Mouse (Mus musculus): ENCODE measurements around the gene Mrpl54. TPM values are rescaled to one million over a fixed set of nuclear protein-coding genes. Genes with fewer than 3 reads are reported as not detected.
A peak's percentile ranks its signal among the peaks of the same experiment; 100 is the strongest.

Mrpl54 gene
- polyA plus RNA-seq, 1 experiment from 2014 or later, result 110 TPM

DNA sequence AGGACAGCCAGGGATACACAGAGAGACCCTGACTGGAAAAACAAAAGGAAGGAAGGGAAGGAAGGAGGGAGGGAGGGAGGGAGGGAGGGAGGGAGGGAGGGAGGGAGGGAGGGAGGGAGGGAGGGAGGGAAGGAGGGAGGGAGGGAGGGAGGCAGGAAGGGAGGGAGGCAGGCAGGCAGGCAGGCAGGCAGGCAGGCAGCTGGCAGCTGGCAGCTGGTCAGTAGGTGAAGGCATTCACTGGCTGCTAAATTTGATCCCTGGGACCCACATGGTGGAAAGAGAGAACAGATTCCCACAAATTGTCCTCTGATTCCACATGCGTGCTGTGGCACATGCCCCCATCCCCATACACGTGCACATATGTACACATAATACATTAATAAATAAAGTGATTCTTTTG lies 28.1 kb downstream of the Mrpl54 start:
- ATAC-seq, result no peak
- no peaks in the 10 kb centered on the region for H3K9me3 ChIP-seq (ENCODE audit: low read length)
- H3K9ac ChIP-seq (replicated peaks), result no peak overlapping the region
- no peak overlapping the region for H3K4me2 ChIP-seq (ENCODE audit: low read depth, low read length)
- H3K4me3 ChIP-seq (ENCODE audit: low read depth, low read length), result no peak overlapping the region
- no peaks in the 10 kb centered on the region for H3K36me3 ChIP-seq (replicated peaks; ENCODE audit: insufficient read depth, low read length)
- peaks cover 5% of the 10 kb centered on the region; the same call in 1 of the 2 replicates for H3K4me1 ChIP-seq (ENCODE audit: insufficient read depth)
- 81% methylated on average over 2 of the region's 2 CpGs for WGBS (ENCODE audit: insufficient replicate concordance)
- TF ChIP-seq CTCF (IDR thresholded peaks at IDR 0.05; ENCODE audit: low read depth), result no peak
- DNase-seq, result no peak
- peaks cover 25% of the 10 kb centered on the region for H3K27me3 ChIP-seq (ENCODE audit: insufficient read depth, low read length)
- no peak overlapping the region for H3K27ac ChIP-seq (ENCODE audit: low read depth)

DNA sequence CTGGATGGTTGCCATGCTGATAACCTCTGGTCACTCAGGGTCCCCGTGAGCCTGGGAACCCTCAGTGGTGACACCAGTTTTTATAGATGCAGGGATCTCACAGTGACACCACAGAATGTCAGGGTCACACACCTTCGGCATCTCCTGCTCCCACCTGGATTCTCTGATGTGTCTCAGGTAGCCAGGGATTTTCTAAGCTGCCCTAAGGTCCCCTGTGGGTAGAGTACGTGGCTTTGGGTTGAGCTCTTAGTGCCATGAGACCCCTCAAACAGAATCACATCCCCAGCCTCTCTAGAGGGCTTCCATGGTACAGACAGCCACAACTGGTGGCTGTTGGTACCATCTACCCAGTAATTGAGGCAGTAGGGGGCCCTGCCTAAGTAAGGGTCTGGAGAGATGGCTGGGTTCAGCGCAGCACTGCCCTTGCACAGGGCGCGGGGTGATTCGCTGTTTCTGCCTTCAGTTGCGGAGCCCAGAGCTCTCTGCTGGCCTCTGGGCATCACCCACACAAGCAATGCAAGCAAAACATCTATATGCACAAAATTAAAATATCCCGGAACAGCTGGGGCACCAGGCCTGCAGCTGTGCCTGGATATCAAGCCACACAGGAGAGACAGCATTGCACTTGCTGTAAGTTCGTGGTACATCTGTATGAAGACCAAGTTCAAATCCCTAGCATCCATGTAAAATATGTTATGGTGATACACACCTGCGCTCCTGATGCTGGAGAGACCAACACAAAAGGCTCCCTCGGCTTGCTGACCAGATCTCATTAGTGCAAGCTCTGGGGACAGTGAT lies 30.1 kb downstream of the Mrpl54 start:
- WGBS (ENCODE audit: insufficient replicate concordance), result 76% methylated on average over 12 of the region's 12 CpGs
- no peak for ATAC-seq

GRCm38 (mm10) chr10:81234206-81234605 lies 32.5 kb downstream of the Mrpl54 start:
- Histone ChIP-seq H3K27me3 (ENCODE audit: insufficient read depth, low read length) (peaks cover 26% of the 10 kb centered on the region), H3K4me3 (ENCODE audit: low read depth, low read length) (no peak overlapping the region), H3K4me1 (ENCODE audit: insufficient read depth) (peaks cover 13% of the 10 kb centered on the region), H3K36me3 (replicated peaks; ENCODE audit: insufficient read depth, low read length) (no peaks in the 10 kb centered on the region), H3K4me2 (ENCODE audit: low read depth, low read length) (no peak overlapping the region), H3K27ac (ENCODE audit: low read depth) (no peak overlapping the region), H3K9me3 (ENCODE audit: low read length) (no peaks in the 10 kb centered on the region), H3K9ac (replicated peaks) (no peak overlapping the region)
- no peak for TF ChIP-seq CTCF (IDR thresholded peaks at IDR 0.05; ENCODE audit: low read depth)
- TF ChIP-seq EP300 (IDR thresholded peaks at IDR 0.05; ENCODE audit: low read depth), result no peak
- DNase-seq, result no peak
- no peak for ATAC-seq
- WGBS (ENCODE audit: insufficient replicate concordance), result 61% methylated on average over 6 of the region's 6 CpGs

More for the DNA sequence above, 30.1 kb downstream of the Mrpl54 start:
- H3K4me3 ChIP-seq (ENCODE audit: low read depth, low read length), result no peak overlapping the region
- H3K9me3 ChIP-seq (ENCODE audit: low read length), result no peaks in the 10 kb centered on the region
- H3K4me2 ChIP-seq (ENCODE audit: low read depth, low read length), result no peak overlapping the region
- peaks cover 24% of the 10 kb centered on the region for H3K27me3 ChIP-seq (ENCODE audit: insufficient read depth, low read length)
- no peak overlapping the region for H3K9ac ChIP-seq (replicated peaks)
- DNase-seq, result no peak
- no peak overlapping the region for H3K27ac ChIP-seq (ENCODE audit: low read depth)
- TF ChIP-seq EP300 (IDR thresholded peaks at IDR 0.05; ENCODE audit: low read depth), result no peak
- TF ChIP-seq CTCF (IDR thresholded peaks at IDR 0.05; ENCODE audit: low read depth), result no peak
- peaks cover 13% of the 10 kb centered on the region for H3K4me1 ChIP-seq (ENCODE audit: insufficient read depth)
- no peaks in the 10 kb centered on the region for H3K36me3 ChIP-seq (replicated peaks; ENCODE audit: insufficient read depth, low read length)

GRCm38 (mm10) chr10:81233226-81233585 lies 33.5 kb downstream of the Mrpl54 start:
- 2% methylated on average over 23 of the region's 28 CpGs for WGBS (ENCODE audit: insufficient replicate concordance)
- Histone ChIP-seq H3K36me3 (replicated peaks; ENCODE audit: insufficient read depth, low read length) (no peaks in the 10 kb centered on the region), H3K9me3 (ENCODE audit: low read length) (no peaks in the 10 kb centered on the region), H3K4me2 (ENCODE audit: low read depth, low read length) (peak overlapping the region; percentile 89), H3K27ac (ENCODE audit: low read depth) (peak overlapping the region; percentile 76), H3K27me3 (ENCODE audit: insufficient read depth, low read length) (peaks cover 26% of the 10 kb centered on the region), H3K4me1 (ENCODE audit: insufficient read depth) (peaks cover 13% of the 10 kb centered on the region), H3K9ac (replicated peaks) (peak overlapping the region; percentile 73), H3K4me3 (ENCODE audit: low read depth, low read length) (peak overlapping the region; percentile 65)
- DNase-seq (no peak), ATAC-seq (peak; percentile 67)
- TF ChIP-seq CTCF (IDR thresholded peaks at IDR 0.05; ENCODE audit: low read depth) (no peak), EP300 (IDR thresholded peaks at IDR 0.05; ENCODE audit: low read depth) (no peak)

DNA sequence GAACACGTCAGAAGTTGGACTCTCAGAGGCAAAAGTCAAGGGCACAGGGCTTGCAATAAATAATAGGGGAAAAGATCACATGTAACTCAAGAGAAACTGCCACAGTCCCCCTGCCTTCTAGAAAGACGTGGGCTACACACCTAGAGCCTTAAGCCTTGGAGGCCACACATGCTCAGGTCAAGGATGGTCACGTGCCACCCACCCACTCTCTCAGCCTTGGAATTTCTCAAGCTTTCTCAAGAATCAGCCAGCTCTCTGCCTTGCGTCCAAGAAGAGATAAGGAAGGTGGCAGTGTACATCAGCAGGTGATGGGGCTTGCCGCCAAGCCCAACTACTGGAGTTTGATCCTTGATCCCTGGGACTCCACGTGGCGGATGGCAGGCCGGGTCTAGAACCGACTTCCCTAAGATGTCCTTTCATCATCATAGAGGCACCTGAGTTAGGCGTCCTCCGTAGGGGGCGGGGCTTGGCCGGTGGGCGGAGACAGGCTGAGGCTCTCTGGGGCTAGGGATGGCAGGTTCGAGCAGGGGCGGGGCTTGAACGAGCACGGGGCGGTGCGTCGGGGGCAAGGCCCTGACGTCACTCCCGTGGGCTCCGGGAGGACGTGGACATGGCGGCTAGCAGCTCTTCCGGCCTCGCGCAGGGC lies 34.0 kb downstream of the Mrpl54 start, which contains the start of gene Zfr2:
Zfr2 (plus strand) TSS at position 576 of the 646 bp plus-strand sequence.
- peak within 1 kb of the TSS; percentile 76 for H3K27ac ChIP-seq (ENCODE audit: low read depth)
- WGBS (ENCODE audit: insufficient replicate concordance), result 5% methylated on average over 29 of the region's 29 CpGs
- H3K9ac ChIP-seq (replicated peaks), result peak within 1 kb of the TSS; percentile 73
- DNase-seq (peak; percentile 95), ATAC-seq (peak; percentile 90)
- H3K4me3 ChIP-seq (ENCODE audit: low read depth, low read length), result peak within 1 kb of the TSS; percentile 65
- no peak for TF ChIP-seq CTCF (IDR thresholded peaks at IDR 0.05; ENCODE audit: low read depth)
- H3K4me2 ChIP-seq (ENCODE audit: low read depth, low read length), result peak within 1 kb of the TSS; percentile 89
- peaks cover 30% of the 10 kb centered on the region for H3K27me3 ChIP-seq (ENCODE audit: insufficient read depth, low read length)
- peaks cover 13% of the 10 kb centered on the region for H3K4me1 ChIP-seq (ENCODE audit: insufficient read depth)
- no peaks in the 10 kb centered on the region for H3K36me3 ChIP-seq (replicated peaks; ENCODE audit: insufficient read depth, low read length)
- H3K9me3 ChIP-seq (ENCODE audit: low read length), result no peaks in the 10 kb centered on the region

DNA sequence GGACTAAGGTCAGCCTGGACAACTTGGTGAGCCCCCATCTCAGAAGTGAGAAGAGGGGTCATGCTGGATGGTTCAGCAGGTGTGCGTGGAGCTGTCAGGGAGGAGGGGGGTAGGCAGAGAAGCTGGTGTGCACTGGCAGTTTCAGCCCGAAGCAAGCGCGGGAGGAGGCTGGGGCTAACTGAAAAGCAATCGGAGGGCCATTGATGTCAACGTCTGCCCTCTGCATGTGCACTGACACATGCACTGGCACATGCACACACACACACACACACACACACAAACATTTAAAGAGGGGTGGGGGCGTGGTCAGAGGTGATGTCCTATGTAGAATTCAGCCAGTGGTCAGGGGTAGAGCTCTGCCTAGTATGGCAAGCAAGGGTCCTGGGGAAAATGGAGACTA lies 35.3 kb downstream of the Mrpl54 start:
- no peak for TF ChIP-seq EP300 (IDR thresholded peaks at IDR 0.05; ENCODE audit: low read depth)
- TF ChIP-seq CTCF (IDR thresholded peaks at IDR 0.05; ENCODE audit: low read depth), result no peak
- Histone ChIP-seq H3K4me1 (ENCODE audit: insufficient read depth) (peaks cover 13% of the 10 kb centered on the region), H3K27me3 (ENCODE audit: insufficient read depth, low read length) (peaks cover 30% of the 10 kb centered on the region), H3K4me2 (ENCODE audit: low read depth, low read length) (no peak overlapping the region), H3K4me3 (ENCODE audit: low read depth, low read length) (no peak overlapping the region), H3K9ac (replicated peaks) (no peak overlapping the region), H3K36me3 (replicated peaks; ENCODE audit: insufficient read depth, low read length) (no peaks in the 10 kb centered on the region), H3K27ac (ENCODE audit: low read depth) (no peak overlapping the region), H3K9me3 (ENCODE audit: low read length) (no peaks in the 10 kb centered on the region)
- ATAC-seq (no peak), DNase-seq (no peak)
- 53% methylated on average over 7 of the region's 7 CpGs for WGBS (ENCODE audit: insufficient replicate concordance)
